Mouse (Mus musculus): Measurements from ENCODE around the gene Rapgef2. TPM values are rescaled to one million over a fixed set of nuclear protein-coding genes. Genes with fewer than 3 reads are reported as not detected.

The Rapgef2 gene
- total RNA-seq, 2 experiments from 2014 or later = 13.0 to 29.3 TPM

DNA sequence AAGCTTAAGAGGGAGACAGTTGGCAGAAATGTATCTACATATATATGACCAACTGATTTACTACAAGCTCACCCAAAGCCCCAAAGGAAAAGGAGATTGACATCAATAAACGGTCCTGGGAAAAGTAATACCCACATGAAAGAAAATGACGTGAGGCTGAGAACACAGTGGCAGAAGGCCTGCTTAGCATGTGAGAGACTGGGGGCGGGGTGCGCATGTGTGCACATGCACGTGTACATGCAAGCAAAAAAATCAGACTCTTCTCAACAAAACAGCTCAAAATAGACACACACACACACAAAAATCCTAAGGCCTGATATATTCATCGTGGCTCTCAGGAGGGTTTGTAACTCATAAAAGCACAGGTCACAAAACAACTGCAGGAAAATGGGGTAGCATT is 60.4 kb downstream of the Rapgef2 start:
- H3K4me3 ChIP-seq = no peak overlapping the region
- intact Hi-C loops (cut with DNase I) = no loop called here
- no peak for TF ChIP-seq CTCF (IDR thresholded peaks at IDR 0.05)
- peak overlapping the region; percentile 44 for H3K27ac ChIP-seq
- no peak for DNase-seq

DNA sequence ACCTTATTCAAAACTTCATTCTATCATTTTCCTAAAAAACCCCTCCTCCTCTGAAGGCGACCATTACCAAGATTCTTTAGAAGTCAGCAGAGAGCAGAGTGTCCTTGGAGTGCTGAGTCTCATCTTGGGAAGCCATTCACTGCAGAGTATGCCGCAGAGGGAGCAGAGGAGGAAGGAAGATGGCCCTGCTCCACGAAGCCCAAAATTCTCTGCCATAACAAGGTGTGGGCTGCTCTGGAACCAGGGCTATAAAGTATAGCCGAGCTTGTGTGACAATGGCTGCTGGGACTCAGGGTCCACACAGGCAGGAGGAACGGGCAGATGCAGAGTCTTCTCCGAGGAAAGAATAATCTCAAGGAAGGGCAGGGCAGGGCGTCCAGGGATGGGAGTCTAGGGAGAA is 62.0 kb downstream of the Rapgef2 start:
- no peak for TF ChIP-seq CTCF (IDR thresholded peaks at IDR 0.05)
- H3K4me3 ChIP-seq = peak overlapping the region; percentile 52
- peak overlapping the region; percentile 83 for H3K27ac ChIP-seq
- intact Hi-C loops (cut with DNase I) = no loop called here
- DNase-seq = no peak

- intact Hi-C loops (cut with DNase I) = no loop called here
- no peak for DNase-seq
- Histone ChIP-seq H3K4me3 (peak overlapping the region; percentile 52), H3K27ac (peak overlapping the region; percentile 83)
- TF ChIP-seq CTCF (IDR thresholded peaks at IDR 0.05) = no peak
Measured at GRCm38 (mm10) chr3:79223281-79223680, 63.0 kb downstream of the Rapgef2 start.

DNA sequence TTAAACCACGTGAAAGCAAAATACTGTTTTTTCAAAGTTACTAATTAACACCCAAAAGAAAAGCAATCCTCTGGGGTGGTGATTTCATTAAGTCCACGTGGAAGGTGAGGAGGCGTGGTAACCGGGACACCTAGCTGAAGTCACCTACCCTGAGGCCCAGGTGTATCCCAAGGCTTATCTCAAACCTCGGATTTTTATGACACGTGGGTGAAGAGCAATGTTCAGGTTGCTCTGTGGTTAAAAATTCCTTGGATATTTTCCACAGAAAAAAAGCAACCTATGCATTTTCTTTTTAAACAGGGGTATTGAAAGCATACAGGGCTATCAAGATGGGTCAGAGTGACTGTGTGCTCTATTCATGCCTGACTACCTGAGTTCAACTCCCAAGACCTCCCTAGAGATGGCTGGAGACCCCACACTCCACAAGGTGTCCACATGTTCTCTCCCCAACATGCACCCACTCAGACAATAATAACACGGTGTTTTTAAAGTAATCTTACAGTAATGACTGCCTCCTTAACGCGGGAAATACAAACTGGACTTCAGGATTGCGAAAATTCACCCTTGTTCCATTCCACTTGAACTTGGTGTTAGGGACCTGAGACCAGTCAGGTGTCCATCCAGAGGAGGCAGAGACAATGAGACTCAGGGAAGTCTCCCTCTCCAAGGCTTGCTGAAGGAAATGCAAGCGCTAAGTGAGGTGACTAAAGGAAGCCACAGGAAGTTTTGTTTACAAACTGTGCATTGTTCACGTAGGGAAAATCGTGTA is 63.9 kb downstream of the Rapgef2 start:
- no peak for TF ChIP-seq CTCF (IDR thresholded peaks at IDR 0.05)
- intact Hi-C loops (cut with DNase I) = loop anchor here (1.0 kb wide), 2 partner anchors 64 to 364 kb away; partner anchors contain the start of gene Rapgef2
- H3K27ac ChIP-seq = peak overlapping the region; percentile 83
- DNase-seq = no peak
- H3K4me3 ChIP-seq = peak overlapping the region; percentile 52; the same call in 1 of the 2 replicates

DNA sequence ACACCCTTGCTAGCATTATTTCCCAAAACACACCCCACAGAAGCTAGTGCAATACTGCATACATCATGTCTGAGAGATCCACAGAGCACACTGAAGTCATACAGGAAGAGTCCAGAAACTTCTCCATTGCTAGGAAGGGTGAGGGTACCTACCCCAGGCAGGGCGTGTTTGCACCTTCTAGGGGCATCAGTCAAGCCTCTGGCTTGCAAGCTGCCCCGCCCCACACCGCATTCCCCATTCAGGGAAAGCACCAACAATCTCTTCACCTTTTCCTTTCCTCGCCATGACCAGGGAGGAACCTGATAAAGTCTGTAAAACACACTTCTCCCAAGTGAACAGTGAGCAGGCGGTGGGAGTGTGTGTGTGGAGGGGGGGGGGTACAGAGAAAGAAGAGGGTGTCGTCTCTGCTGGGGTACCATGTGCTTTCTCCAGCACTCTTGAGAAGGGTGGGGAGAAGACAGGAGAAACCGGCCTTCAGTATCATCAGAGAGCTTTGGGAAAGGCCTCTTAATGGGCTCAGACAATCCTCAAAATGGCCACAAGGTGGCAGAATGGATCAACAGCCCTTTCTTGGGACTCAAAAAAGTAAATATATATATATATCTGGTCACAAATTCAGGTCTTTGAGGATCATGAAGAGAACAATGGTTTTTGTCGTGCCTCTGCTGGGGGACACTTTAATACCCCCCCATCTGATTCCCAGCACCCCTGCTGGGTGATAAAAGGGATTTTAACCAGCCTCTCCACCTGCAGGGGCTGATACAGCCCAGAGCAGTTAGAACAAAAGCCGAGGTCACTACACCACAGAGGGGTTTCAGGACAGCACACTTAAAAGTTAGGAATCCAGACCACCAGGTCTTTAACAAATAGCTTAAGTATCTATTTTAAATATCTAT is 64.8 kb downstream of the Rapgef2 start:
- peak; percentile 86 for TF ChIP-seq CTCF (IDR thresholded peaks at IDR 0.05)
- peak overlapping the region; percentile 83 for H3K27ac ChIP-seq
- H3K4me3 ChIP-seq = no peak overlapping the region
- peak; percentile 70 for DNase-seq
- intact Hi-C loops (cut with DNase I) = loop anchor here (1.0 to 2.0 kb wide), 3 partner anchors 65 to 365 kb away; partner anchors contain the start of gene Rapgef2

- TF ChIP-seq CTCF (IDR thresholded peaks at IDR 0.05) = no peak
- intact Hi-C loops (cut with DNase I) = loop anchor here (2.0 kb wide), 1 partner anchor 15 kb away; no protein-coding TSS in a partner anchor
- DNase-seq = no peak
- Histone ChIP-seq H3K27ac (peak overlapping the region; percentile 83), H3K4me3 (peak overlapping the region; percentile 32)
Measured at GRCm38 (mm10) chr3:79219144-79219930, 67.0 kb downstream of the Rapgef2 start.

GRCm38 (mm10) chr3:79218566-79219051 is 67.7 kb downstream of the Rapgef2 start:
- Histone ChIP-seq H3K27ac (peak overlapping the region; percentile 83), H3K4me3 (peak overlapping the region; percentile 32)
- DNase-seq = no peak
- TF ChIP-seq CTCF (IDR thresholded peaks at IDR 0.05) = no peak
- intact Hi-C loops (cut with DNase I) = loop anchor here (2.0 kb wide), 1 partner anchor 14 kb away; no protein-coding TSS in a partner anchor

- Histone ChIP-seq H3K27ac (peak overlapping the region; percentile 10; the same call in 1 of the 2 replicates), H3K4me3 (no peak overlapping the region)
- DNase-seq = no peak
- no peak for TF ChIP-seq CTCF (IDR thresholded peaks at IDR 0.05)
- intact Hi-C loops (cut with DNase I) = no loop called here
Measured at GRCm38 (mm10) chr3:79210243-79210642, 76.1 kb downstream of the Rapgef2 start.

DNA sequence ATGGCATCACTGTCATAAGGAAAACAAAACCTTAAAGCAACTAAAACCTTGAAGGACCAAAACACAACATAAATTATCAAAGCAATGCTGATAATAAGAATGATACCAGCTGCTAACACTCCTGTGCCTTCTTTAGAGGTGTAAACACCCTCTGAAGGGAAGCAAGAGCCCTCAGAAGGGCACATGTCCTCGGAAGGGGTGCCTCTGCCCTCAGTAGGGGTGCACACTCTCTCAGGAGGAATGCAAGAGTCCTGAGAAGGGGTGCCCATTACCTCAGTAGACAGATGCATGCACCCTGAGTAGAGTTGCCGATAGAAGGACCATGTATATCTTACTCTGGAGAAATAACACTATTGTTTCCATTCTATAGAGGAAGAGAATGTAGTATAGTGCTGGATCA is 79.1 kb downstream of the Rapgef2 start:
- TF ChIP-seq CTCF (IDR thresholded peaks at IDR 0.05) = no peak
- Histone ChIP-seq H3K27ac (peak overlapping the region; percentile 46; the same call in 1 of the 2 replicates), H3K4me3 (no peak overlapping the region)
- no peak for DNase-seq
- intact Hi-C loops (cut with DNase I) = no loop called here

DNA sequence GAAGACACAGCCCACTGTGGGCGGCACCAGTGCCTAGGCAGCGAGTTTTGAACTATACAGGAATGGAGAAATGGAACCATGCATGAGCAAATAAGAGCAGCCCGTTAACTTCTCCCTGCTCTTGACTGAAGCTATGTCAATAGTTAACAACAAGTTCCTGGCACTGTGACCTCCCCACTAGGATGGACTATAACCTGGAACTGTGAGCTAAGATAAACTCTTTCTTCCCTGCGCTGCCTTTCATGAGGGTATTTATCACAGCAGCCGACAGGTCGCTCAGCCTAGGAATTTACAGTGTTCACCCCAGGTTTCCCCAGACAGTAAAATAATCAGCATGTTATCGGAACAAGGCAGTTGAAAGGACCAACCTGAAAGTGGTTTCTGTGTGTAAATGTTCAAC is 79.8 kb downstream of the Rapgef2 start:
- intact Hi-C loops (cut with DNase I) = no loop called here
- no peak for DNase-seq
- no peak overlapping the region for H3K4me3 ChIP-seq
- peak overlapping the region; percentile 81; the same call in 1 of the 2 replicates for H3K27ac ChIP-seq
- TF ChIP-seq CTCF (IDR thresholded peaks at IDR 0.05) = no peak

DNA sequence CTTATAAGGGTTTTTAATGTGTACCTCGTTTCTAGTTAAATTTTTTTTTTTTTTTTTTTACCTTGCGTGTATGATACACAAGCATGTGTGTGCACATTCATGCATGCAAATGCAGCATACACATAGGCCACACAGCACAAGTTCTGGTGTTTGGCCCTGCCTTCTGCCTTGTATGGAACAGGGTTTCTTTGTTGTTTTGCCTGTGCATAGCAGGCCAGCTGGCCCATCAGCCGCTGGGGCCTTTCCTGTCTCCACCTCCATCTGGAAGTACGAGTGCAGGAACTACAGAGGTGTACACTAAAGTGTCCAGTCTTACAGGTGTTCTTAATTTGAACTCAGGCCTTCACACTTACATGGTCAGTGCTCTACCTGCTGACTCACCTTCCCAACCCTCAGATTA is 80.3 kb downstream of the Rapgef2 start:
- DNase-seq = no peak
- TF ChIP-seq CTCF (IDR thresholded peaks at IDR 0.05) = no peak
- peak overlapping the region; percentile 81 for H3K27ac ChIP-seq
- intact Hi-C loops (cut with DNase I) = loop anchor here (2.0 kb wide), 1 partner anchor 13 kb away; no protein-coding TSS in a partner anchor
- H3K4me3 ChIP-seq = no peak overlapping the region

- peak; percentile 33 for TF ChIP-seq CTCF (IDR thresholded peaks at IDR 0.05)
- H3K27ac ChIP-seq = peak overlapping the region; percentile 81
- no peak overlapping the region for H3K4me3 ChIP-seq
- intact Hi-C loops (cut with DNase I) = loop anchor here (2.0 kb wide), 1 partner anchor 14 kb away; no protein-coding TSS in a partner anchor
- DNase-seq = no peak
Measured at GRCm38 (mm10) chr3:79205112-79205511, 81.2 kb downstream of the Rapgef2 start.

Measured in gastrocnemius, adult 2 months (tissue).